Mouse (Mus musculus) intestine, embryonic 15.5 days (tissue): ENCODE results near the gene Gm4301. TPM values are rescaled to one million over a fixed set of nuclear protein-coding genes. Genes with fewer than 3 reads are reported as not detected.
"Not testable (repeated sequence)": the region's sequence is repeated elsewhere in the genome, so short reads cannot be mapped to it uniquely, and the experiment has no call there.

Experiments used
- ATAC-seq: fragments of 200-750 bp; cut with Nextera tagmentation; 2 replicates; pipeline ENCODE4 v1.8.0; 2017; ENCODE audit warnings: moderate TSS enrichment, moderate library complexity
- H3K27ac ChIP-seq: fragments of 300-500 bp; sonication (generic); 2 replicates; pipeline ENCODE4 v1.5.1; 2015; ENCODE audit warnings: mild to moderate bottlenecking, inconsistent platforms
- H3K27me3 ChIP-seq: fragments of 300-500 bp; sonication (generic); replicated peaks from 2 replicates; pipeline ENCODE4 v1.6.1; 2015; ENCODE audit warnings: inconsistent platforms
- H3K36me3 ChIP-seq: fragments of 300-500 bp; sonication (generic); 2 replicates; pipeline ENCODE4 v1.6.1; 2015; ENCODE audit warnings: inconsistent platforms
- H3K4me1 ChIP-seq: fragments of 300-500 bp; sonication (generic); replicated peaks from 2 replicates; pipeline ENCODE4 v1.6.1; 2015; ENCODE audit warnings: inconsistent platforms
- H3K4me2 ChIP-seq: fragments of 300-500 bp; sonication (generic); replicated peaks from 2 replicates; pipeline ENCODE4 v1.6.1; 2015; ENCODE audit warnings: mild to moderate bottlenecking, inconsistent platforms
- H3K4me3 ChIP-seq: fragments of 300-500 bp; sonication (generic); replicated peaks from 2 replicates; pipeline ENCODE4 v1.5.1; 2015; ENCODE audit warnings: inconsistent platforms
- H3K9ac ChIP-seq: fragments of 300-500 bp; sonication (generic); 2 replicates; pipeline ENCODE4 v1.6.1; 2015; ENCODE audit warnings: inconsistent platforms
- H3K9me3 ChIP-seq: fragments of 300-500 bp; sonication (generic); 2 replicates; pipeline ENCODE4 v1.6.1; 2016; ENCODE audit warnings: inconsistent platforms
- WGBS: fragments of 180-500 bp; shearing (Covaris S2); methylation state at CpG from one replicate; pipeline ENCODE4 v1.1.7; 2015; 5-methylcytosine and 5-hydroxymethylcytosine counted together
- polyA plus RNA-seq: library from polyadenylated mRNA; unstranded; fragments of >200 nt; fragmentation: Nextera tagmentation; extraction: Ambion mirVana; gene quantifications from 2 replicates; pipeline ENCODE4 v1.2.1, GENCODE M21; 2015

Gm4301 gene
- polyA plus RNA-seq = not detected in 2 replicates

GRCm38 (mm10) chr10:100335376-100335775 lies at the start of gene Gm4301:
TSS of gene Gm4301 (plus strand) at chr10:100335676.
- ATAC-seq, H3K4me2 ChIP-seq, H3K4me1 ChIP-seq, H3K36me3 ChIP-seq, H3K4me3 ChIP-seq, H3K9ac ChIP-seq, H3K9me3 ChIP-seq, H3K27me3 ChIP-seq, H3K27ac ChIP-seq: not testable (repeated sequence)
- no CpG with 5 or more reads among the region's 2 CpGs for WGBS

- WGBS = 83% methylated on average over 2 of the region's 2 CpGs
- ATAC-seq = no peak
- no peaks in the 10 kb centered on the region for H3K27me3 ChIP-seq
- H3K4me2 ChIP-seq = no peak overlapping the region
- H3K9ac ChIP-seq = no peak overlapping the region
- H3K27ac ChIP-seq = no peak overlapping the region
- H3K4me3 ChIP-seq = no peak overlapping the region
- no peaks in the 10 kb centered on the region for H3K4me1 ChIP-seq
- no peaks in the 10 kb centered on the region for H3K36me3 ChIP-seq
- H3K9me3 ChIP-seq = no peaks in the 10 kb centered on the region
Observed at GRCm38 (mm10) chr10:100296105-100296504, 39.4 kb upstream of the Gm4301 start.

- H3K9me3 ChIP-seq, H3K27ac ChIP-seq, H3K4me2 ChIP-seq, ATAC-seq, H3K9ac ChIP-seq, H3K4me1 ChIP-seq, H3K36me3 ChIP-seq, H3K4me3 ChIP-seq, H3K27me3 ChIP-seq: not testable (repeated sequence)
Observed at GRCm38 (mm10) chr10:100300106-100300505, 35.4 kb upstream of the Gm4301 start.

GRCm38 (mm10) chr10:100340536-100340935 lies 5.1 kb downstream of the Gm4301 start, which contains the start of gene Gm4302:
TSS of gene Gm4302 (plus strand) at chr10:100340836.
- not testable (repeated sequence) for H3K36me3 ChIP-seq, H3K27ac ChIP-seq, H3K9ac ChIP-seq, H3K4me2 ChIP-seq, H3K9me3 ChIP-seq, ATAC-seq, H3K4me3 ChIP-seq, H3K27me3 ChIP-seq, H3K4me1 ChIP-seq
- WGBS = no CpG with 5 or more reads among the region's 3 CpGs

- H3K27me3 ChIP-seq, H3K4me1 ChIP-seq, H3K9me3 ChIP-seq, H3K36me3 ChIP-seq, H3K4me3 ChIP-seq, H3K4me2 ChIP-seq, H3K9ac ChIP-seq, H3K27ac ChIP-seq, ATAC-seq: not testable (repeated sequence)
- WGBS = no CpG with 5 or more reads among the region's 3 CpGs
Observed at GRCm38 (mm10) chr10:100345672-100346071, 10.2 kb downstream of the Gm4301 start, which contains the start of gene Gm4303. TSS of gene Gm4303 (plus strand) at chr10:100345972.

- H3K4me1 ChIP-seq, H3K4me2 ChIP-seq, H3K36me3 ChIP-seq, H3K9me3 ChIP-seq, H3K9ac ChIP-seq, ATAC-seq, H3K27ac ChIP-seq, H3K4me3 ChIP-seq, H3K27me3 ChIP-seq: not testable (repeated sequence)
- WGBS = no CpG with 5 or more reads among the region's 3 CpGs
Observed at GRCm38 (mm10) chr10:100350793-100351192, 15.3 kb downstream of the Gm4301 start, which contains the start of gene Gm4305. TSS of gene Gm4305 (plus strand) at chr10:100351093.

- H3K27me3 ChIP-seq, H3K36me3 ChIP-seq, H3K4me3 ChIP-seq, H3K4me2 ChIP-seq, ATAC-seq, H3K9me3 ChIP-seq, H3K9ac ChIP-seq, H3K4me1 ChIP-seq, H3K27ac ChIP-seq: not testable (repeated sequence)
- WGBS = 62% methylated on average over 2 of the region's 2 CpGs
Observed at GRCm38 (mm10) chr10:100356841-100357240, 21.4 kb downstream of the Gm4301 start.

- H3K27me3 ChIP-seq, H3K36me3 ChIP-seq, H3K9me3 ChIP-seq, H3K4me2 ChIP-seq, H3K4me1 ChIP-seq, H3K4me3 ChIP-seq, ATAC-seq, H3K9ac ChIP-seq, H3K27ac ChIP-seq: not testable (repeated sequence)
- WGBS = no CpG with 5 or more reads among the region's 3 CpGs
Observed at GRCm38 (mm10) chr10:100361038-100361437, 25.6 kb downstream of the Gm4301 start, which contains the start of gene Gm4307. TSS of gene Gm4307 (plus strand) at chr10:100361338.

- not testable (repeated sequence) for H3K36me3 ChIP-seq, ATAC-seq, H3K27ac ChIP-seq, H3K4me1 ChIP-seq, H3K9ac ChIP-seq, H3K27me3 ChIP-seq, H3K4me3 ChIP-seq, H3K4me2 ChIP-seq, H3K9me3 ChIP-seq
- no CpG with 5 or more reads among the region's 2 CpGs for WGBS
Observed at GRCm38 (mm10) chr10:100382460-100382859, 47.0 kb downstream of the Gm4301 start, which contains the start of gene Gm4312. TSS of gene Gm4312 (minus strand) at chr10:100382560.

Other genes starting within 250 kb of the Gm4301 start
- not detected in 2 replicates for gene Gm4302, start 5.2 kb downstream of the Gm4301 start, polyA plus RNA-seq
- not detected in 2 replicates for gene Gm4303, start 10.3 kb downstream of the Gm4301 start, polyA plus RNA-seq
- not detected in 2 replicates for gene Gm4305, start 15.4 kb downstream of the Gm4301 start, polyA plus RNA-seq
- gene Gm4307, start 25.7 kb downstream of the Gm4301 start, polyA plus RNA-seq = not detected in 2 replicates
- gene Gm4312, start 46.9 kb downstream of the Gm4301 start, polyA plus RNA-seq = not detected in 2 replicates
- gene Tmtc3, start 151.7 kb downstream of the Gm4301 start, polyA plus RNA-seq = 16.6 and 19.3 TPM in 2 replicates
- 3.7 and 3.8 TPM in 2 replicates for gene Cep290, start 151.9 kb downstream of the Gm4301 start, polyA plus RNA-seq